Mouse (Mus musculus) heart, embryonic 11.5 days (tissue): Measurements from ENCODE around the gene Ttc4. TPM values are rescaled to one million over a fixed set of nuclear protein-coding genes. Genes with fewer than 3 reads are reported as not detected.
A peak's percentile ranks its signal among the peaks of the same experiment; 100 is the strongest.

Experiments
- ATAC-seq: fragments of 200-750 bp; cut with Nextera tagmentation; replicated peaks from 2 replicates; pipeline ENCODE4 v1.8.0; 2017; ENCODE audit warnings: moderate library complexity; ENCODE audit not compliant: insufficient number of reproducible peaks, low FRiP score, low TSS enrichment
- H3K27ac ChIP-seq: fragments of 300-500 bp; sonication (generic); 2 replicates; pipeline ENCODE4 v1.5.1; 2014; ENCODE audit warnings: mild to moderate bottlenecking, low read depth, low read length
- H3K27me3 ChIP-seq: fragments of 300-500 bp; sonication (generic); 2 replicates; pipeline ENCODE4 v1.6.1; 2014; ENCODE audit warnings: mild to moderate bottlenecking, low read length, mixed read lengths; ENCODE audit not compliant: control insufficient read depth, insufficient read depth
- H3K36me3 ChIP-seq: fragments of 300-500 bp; sonication (generic); 2 replicates; pipeline ENCODE4 v1.6.1; 2014; ENCODE audit warnings: mild to moderate bottlenecking, low read length, moderate library complexity, mixed read lengths; ENCODE audit not compliant: control insufficient read depth, insufficient read depth
- H3K4me1 ChIP-seq: fragments of 300-500 bp; sonication (generic); 2 replicates; pipeline ENCODE4 v1.6.1; 2014; ENCODE audit warnings: low read length; ENCODE audit not compliant: control insufficient read depth, insufficient read depth
- H3K4me2 ChIP-seq: fragments of 300-500 bp; sonication (generic); 2 replicates; pipeline ENCODE4 v1.6.1; 2014; ENCODE audit warnings: mild to moderate bottlenecking, moderate library complexity
- H3K4me3 ChIP-seq: fragments of 300-500 bp; sonication (generic); 2 replicates; pipeline ENCODE4 v1.5.1; 2014; ENCODE audit warnings: low read depth, low read length
- H3K9ac ChIP-seq: fragments of 300-500 bp; sonication (generic); 2 replicates; pipeline ENCODE4 v1.6.1; 2014; ENCODE audit warnings: mild to moderate bottlenecking, low read depth, low read length, moderate library complexity
- H3K9me3 ChIP-seq: fragments of 300-500 bp; sonication (generic); replicated peaks from 2 replicates; pipeline ENCODE4 v1.6.1; 2016; ENCODE audit warnings: low read length; ENCODE audit not compliant: control insufficient read depth
- WGBS: fragments of 180-500 bp; shearing (Covaris S2); extraction: QIAGEN DNeasy Blood & Tissue Kit; methylation state at CpG from one replicate; pipeline ENCODE4 v1.1.7; 2014; ENCODE audit not compliant: insufficient replicate concordance; 5-methylcytosine and 5-hydroxymethylcytosine counted together
- polyA plus RNA-seq: library from polyadenylated mRNA; unstranded; fragments of >200 nt; fragmentation: Nextera tagmentation; extraction: Ambion mirVana; gene quantifications from 2 replicates; pipeline ENCODE4 v1.2.1, GENCODE M21; 2014

Ttc4 gene
- polyA plus RNA-seq, 1 experiment from 2014 or later = 54.2 TPM

DNA sequence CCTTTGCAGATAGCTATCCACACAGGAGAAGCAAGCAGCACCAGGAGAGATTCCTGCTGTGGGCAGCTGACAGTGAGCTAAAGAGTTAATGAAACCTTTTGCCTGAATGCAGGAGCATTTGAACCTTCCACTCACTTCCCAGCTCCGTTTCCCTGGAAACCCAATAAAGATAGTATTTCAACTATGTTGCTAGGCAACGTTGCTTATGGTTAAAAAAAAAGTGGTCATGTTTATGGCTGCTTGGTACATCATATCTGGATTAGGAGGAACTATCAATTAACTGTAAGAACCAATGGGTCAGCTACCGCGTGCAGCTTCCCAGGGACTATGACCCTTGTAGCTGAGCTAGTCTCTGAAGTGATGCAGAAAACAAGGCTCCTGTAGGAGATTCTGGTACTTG is 22.1 kb upstream of the Ttc4 start:
- ATAC-seq = no peak
- Histone ChIP-seq H3K36me3 (no peaks in the 10 kb centered on the region), H3K4me1 (no peaks in the 10 kb centered on the region), H3K9me3 (no peaks in the 10 kb centered on the region), H3K27me3 (peaks cover 17% of the 10 kb centered on the region), H3K4me3 (no peak overlapping the region), H3K27ac (no peak overlapping the region), H3K4me2 (no peak overlapping the region), H3K9ac (no peak overlapping the region)
- WGBS = 51% methylated on average over 4 of the region's 4 CpGs

DNA sequence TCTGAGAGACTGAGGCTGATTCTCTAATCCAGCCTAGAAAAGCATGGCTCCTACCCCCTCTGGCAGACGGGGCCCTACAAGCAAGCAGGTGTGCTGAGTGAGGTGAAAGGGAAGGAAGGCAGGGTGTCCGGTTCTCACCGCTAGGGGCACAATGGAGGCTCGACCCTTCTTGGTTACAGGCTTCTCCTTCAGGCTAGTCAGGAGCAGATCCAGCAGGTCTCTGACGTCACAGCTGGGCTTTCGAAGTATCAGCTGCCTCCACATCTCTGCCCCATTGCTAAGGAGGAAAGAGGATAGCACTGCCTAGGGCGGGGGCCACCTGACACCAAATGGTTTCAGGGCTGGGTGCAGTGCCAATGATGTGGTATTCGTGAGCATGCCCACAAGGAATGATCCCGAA is 21.2 kb upstream of the Ttc4 start:
- no peaks in the 10 kb centered on the region for H3K36me3 ChIP-seq
- H3K4me2 ChIP-seq = no peak overlapping the region
- 18% methylated on average over 9 of the region's 9 CpGs for WGBS
- H3K4me3 ChIP-seq = no peak overlapping the region
- no peaks in the 10 kb centered on the region for H3K9me3 ChIP-seq
- H3K9ac ChIP-seq = no peak overlapping the region
- peaks cover 17% of the 10 kb centered on the region for H3K27me3 ChIP-seq
- no peak; the same call in 1 of the 2 replicates for ATAC-seq
- H3K27ac ChIP-seq = no peak overlapping the region
- no peaks in the 10 kb centered on the region for H3K4me1 ChIP-seq

DNA sequence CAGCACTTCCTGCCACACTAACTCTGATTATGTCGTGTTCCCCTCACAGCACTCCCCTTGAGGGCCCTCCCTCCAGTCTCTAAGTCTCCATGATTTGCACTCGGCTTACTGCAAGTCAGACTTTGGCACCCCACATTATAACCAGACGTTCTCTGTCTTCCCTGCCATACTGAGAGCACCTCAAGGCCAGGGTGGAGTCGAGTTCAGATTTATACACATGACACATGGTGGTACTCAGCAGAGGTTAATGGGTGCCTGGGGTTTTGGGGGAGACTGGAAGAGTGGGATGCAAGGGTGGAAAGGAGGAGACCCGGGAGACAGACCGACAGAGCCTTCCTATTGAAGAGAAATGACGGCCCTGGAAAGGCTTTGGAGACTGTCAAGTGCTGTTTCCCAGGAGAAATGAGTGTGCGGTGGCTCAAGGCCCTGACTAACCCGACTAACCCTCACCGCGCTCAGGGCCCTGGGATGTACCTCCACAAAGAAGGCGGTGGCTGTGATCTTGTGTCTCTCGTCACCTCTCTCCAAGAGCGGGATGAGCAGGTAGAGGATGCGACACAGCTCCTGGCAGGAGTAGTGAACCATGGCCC is 15.2 kb upstream of the Ttc4 start:
- H3K27ac ChIP-seq = no peak overlapping the region
- H3K36me3 ChIP-seq = no peaks in the 10 kb centered on the region
- H3K9me3 ChIP-seq = no peaks in the 10 kb centered on the region
- no peak overlapping the region for H3K4me3 ChIP-seq
- H3K27me3 ChIP-seq = no peaks in the 10 kb centered on the region
- no peak for ATAC-seq
- no peak overlapping the region for H3K4me2 ChIP-seq
- no peak overlapping the region for H3K9ac ChIP-seq
- WGBS = 78% methylated on average over 15 of the region's 15 CpGs
- no peaks in the 10 kb centered on the region for H3K4me1 ChIP-seq

DNA sequence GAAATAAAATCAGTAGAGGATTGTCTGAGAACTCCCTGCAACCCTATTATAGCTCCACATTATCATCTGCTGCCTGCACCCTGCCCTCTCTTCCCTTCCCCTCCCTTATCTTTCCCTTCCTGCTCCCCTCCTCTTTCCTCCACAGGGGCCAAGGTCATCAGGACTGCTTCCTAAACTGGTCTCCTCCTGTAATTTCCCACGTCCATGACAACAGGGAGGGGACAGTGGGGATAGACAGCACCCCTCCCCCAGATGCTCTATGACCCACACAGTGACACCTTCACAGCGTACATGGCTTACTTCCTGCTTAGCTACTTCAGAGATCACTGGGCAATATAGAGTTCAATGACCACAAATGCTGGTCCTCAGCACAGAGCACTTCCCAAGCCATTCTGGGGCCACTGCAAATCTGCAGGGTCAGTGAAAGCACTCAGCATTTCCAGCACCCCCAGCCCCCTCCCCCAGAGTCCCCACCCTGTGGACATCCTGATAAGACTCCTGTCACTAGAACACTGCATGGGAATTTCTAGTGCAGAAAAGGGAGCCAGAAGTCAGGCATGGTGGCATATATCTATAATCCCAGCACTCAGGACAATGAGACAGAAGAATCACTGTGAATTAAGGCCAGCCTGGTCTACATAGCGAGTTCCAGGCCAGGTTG is 10.0 kb upstream of the Ttc4 start:
- Histone ChIP-seq H3K36me3 (no peaks in the 10 kb centered on the region), H3K9ac (no peak overlapping the region), H3K27ac (peak overlapping the region; percentile 41), H3K4me3 (no peak overlapping the region), H3K4me1 (0 out of 2 replicates have a peak, but pooled peaks cover 2% of the 10 kb centered on the region), H3K4me2 (no peak overlapping the region), H3K27me3 (no peaks in the 10 kb centered on the region), H3K9me3 (no peaks in the 10 kb centered on the region)
- peak; percentile 57 for ATAC-seq
- WGBS = 30% methylated on average over 3 of the region's 3 CpGs

DNA sequence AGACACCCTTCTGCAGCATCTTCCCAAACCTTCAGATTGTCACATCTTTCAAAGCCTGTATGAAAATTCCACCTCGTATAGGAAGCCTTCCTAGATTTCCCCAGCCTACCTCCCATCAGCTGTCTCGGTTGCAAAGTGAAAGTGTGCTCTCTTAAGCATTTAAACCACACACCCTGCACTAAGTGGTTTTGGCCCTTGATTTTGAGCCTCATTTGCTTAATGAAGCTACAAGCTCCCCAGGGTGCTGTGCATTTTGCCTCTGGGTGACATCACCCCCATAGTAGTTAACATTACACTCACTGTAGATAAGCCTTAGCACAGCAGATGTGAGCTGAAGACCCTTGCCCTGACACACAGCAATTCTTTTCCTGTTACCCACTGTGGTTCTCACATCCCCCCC is 2.2 kb upstream of the Ttc4 start:
- H3K9me3 ChIP-seq = no peaks in the 10 kb centered on the region
- H3K36me3 ChIP-seq = peaks cover 7% of the 10 kb centered on the region; the same call in 1 of the 2 replicates
- H3K4me3 ChIP-seq = no peak overlapping the region
- H3K27ac ChIP-seq = no peak overlapping the region
- peaks cover 5% of the 10 kb centered on the region; the same call in 1 of the 2 replicates for H3K4me1 ChIP-seq
- no peaks in the 10 kb centered on the region for H3K27me3 ChIP-seq
- no peak overlapping the region for H3K4me2 ChIP-seq
- ATAC-seq = no peak
- WGBS = 54% methylated on average over 2 of the region's 2 CpGs
- H3K9ac ChIP-seq = no peak overlapping the region

DNA sequence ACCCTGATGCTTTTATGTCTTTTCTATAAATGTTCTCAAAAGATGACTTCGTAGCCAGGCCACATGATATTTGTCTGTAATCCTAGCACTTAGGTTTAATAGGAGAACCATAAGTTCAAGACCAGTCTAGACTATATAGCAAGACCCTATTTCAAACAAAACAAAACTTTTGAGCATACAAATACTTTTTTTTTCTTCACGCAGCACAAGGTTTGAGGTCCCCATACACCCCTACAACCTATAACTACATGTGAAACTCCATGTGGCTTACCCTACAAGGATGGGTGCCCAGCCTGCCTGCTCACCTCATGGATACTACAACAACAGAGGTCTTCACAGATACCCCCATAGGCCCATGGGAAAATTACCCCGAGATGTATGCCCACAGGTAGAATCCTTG is 408 bp upstream of the Ttc4 start:
- Histone ChIP-seq H3K4me3 (peak overlapping the region; percentile 92), H3K27me3 (no peaks in the 10 kb centered on the region), H3K36me3 (peaks cover 8% of the 10 kb centered on the region; the same call in 1 of the 2 replicates), H3K27ac (no peak overlapping the region), H3K4me2 (peak overlapping the region; percentile 86), H3K9ac (no peak overlapping the region), H3K4me1 (peaks cover 5% of the 10 kb centered on the region; the same call in 1 of the 2 replicates), H3K9me3 (no peaks in the 10 kb centered on the region)
- no peak for ATAC-seq
- 37% methylated on average over 3 of the region's 3 CpGs for WGBS

DNA sequence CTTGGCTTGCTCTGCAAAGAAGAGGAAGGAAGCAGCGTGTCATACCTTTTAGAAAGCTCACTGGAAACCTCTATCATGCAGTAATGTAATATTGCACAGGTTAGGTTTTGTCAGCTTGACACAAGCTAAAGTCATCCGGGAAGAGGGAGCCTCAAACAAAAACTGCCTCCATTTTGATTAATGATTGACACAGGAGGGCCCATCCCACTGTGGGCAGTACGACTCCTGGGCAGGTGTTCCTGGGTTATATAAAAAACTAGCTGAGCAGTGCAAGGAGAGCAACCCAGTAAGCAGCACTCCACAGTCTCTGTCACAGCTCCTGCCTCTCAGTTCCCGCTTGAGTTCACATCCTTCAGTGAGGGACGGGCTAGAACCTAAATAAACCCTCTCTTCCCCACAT is 2.0 kb downstream of the Ttc4 start:
- Histone ChIP-seq H3K9me3 (no peaks in the 10 kb centered on the region), H3K4me2 (no peak overlapping the region), H3K27me3 (no peaks in the 10 kb centered on the region), H3K4me1 (peaks cover 5% of the 10 kb centered on the region; the same call in 1 of the 2 replicates), H3K36me3 (peaks cover 17% of the 10 kb centered on the region), H3K9ac (no peak overlapping the region), H3K27ac (no peak overlapping the region), H3K4me3 (no peak overlapping the region)
- ATAC-seq = no peak
- 86% methylated on average over 5 of the region's 5 CpGs for WGBS

DNA sequence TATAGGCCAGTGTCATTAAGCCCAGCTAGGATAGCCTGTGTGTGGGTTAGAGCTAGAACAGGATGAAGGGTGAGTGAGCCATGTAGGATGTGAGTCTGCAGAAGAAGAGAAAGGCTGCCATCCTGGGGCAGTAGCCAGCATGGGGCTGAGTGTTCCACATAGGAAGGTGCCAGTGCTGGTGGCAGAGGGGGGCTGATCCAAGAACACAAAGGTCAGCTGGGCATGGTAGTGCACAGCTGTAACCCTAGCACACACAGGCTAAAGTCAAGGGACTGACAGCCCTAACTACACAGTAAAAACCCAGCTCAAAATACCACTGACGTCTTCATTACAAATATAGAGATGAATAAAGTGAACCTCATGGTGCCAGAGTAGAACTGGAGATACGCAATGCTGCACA is 12.2 kb downstream of the Ttc4 start:
- Histone ChIP-seq H3K4me1 (no peaks in the 10 kb centered on the region), H3K27me3 (no peaks in the 10 kb centered on the region), H3K27ac (no peak overlapping the region), H3K9ac (no peak overlapping the region), H3K9me3 (no peaks in the 10 kb centered on the region), H3K4me2 (no peak overlapping the region), H3K4me3 (no peak overlapping the region), H3K36me3 (peaks cover 62% of the 10 kb centered on the region)
- no peak for ATAC-seq
- 92% methylated on average over 2 of the region's 2 CpGs for WGBS

DNA sequence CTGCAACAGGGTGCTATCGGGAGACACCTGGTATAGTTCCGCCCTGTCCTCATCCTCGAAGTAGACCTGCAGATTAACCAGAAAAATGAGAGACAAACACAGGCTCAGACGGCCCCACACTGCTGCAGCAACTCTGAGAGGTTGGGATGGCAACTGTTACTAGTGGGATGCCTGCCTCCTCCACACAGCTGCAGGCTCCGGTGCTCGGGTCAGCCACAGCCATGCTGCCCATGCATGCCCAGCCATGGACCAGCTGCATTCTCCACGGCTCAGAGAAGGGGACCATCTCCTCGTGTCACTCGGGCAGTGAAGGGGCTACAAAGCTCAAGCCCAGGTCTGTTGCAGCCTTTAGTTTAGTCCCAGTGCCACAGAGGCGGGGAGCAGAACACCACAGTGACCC is 13.1 kb downstream of the Ttc4 start:
- H3K36me3 ChIP-seq = peaks cover 55% of the 10 kb centered on the region
- H3K27ac ChIP-seq = no peak overlapping the region
- no peaks in the 10 kb centered on the region for H3K9me3 ChIP-seq
- H3K27me3 ChIP-seq = no peaks in the 10 kb centered on the region
- no peak overlapping the region for H3K9ac ChIP-seq
- no peaks in the 10 kb centered on the region for H3K4me1 ChIP-seq
- H3K4me2 ChIP-seq = no peak overlapping the region
- no peak for ATAC-seq
- no peak overlapping the region for H3K4me3 ChIP-seq
- WGBS = 89% methylated on average over 10 of the region's 10 CpGs
